Mouse (Mus musculus) forebrain, embryonic 13.5 days (tissue): ENCODE results near the gene Ccdc62. TPM values are rescaled to one million over a fixed set of nuclear protein-coding genes. Genes with fewer than 3 reads are reported as not detected.
A peak's percentile ranks its signal among the peaks of the same experiment; 100 is the strongest.

ENCODE experiments used
- ATAC-seq: fragments of 200-750 bp; cut with Nextera tagmentation; 2 replicates; pipeline ENCODE4 v1.8.0; 2017
- H3K27ac ChIP-seq: fragments of 300-500 bp; sonication (generic); 2 replicates; pipeline ENCODE4 v1.5.1; 2015; ENCODE audit warnings: inconsistent platforms, mild to moderate bottlenecking, moderate library complexity
- H3K27me3 ChIP-seq: fragments of 300-500 bp; sonication (generic); 2 replicates; pipeline ENCODE4 v1.6.1; 2015; ENCODE audit warnings: mild to moderate bottlenecking, inconsistent platforms
- H3K36me3 ChIP-seq: fragments of 300-500 bp; sonication (generic); 2 replicates; pipeline ENCODE4 v1.6.1; 2015; ENCODE audit warnings: mild to moderate bottlenecking, inconsistent platforms; ENCODE audit not compliant: poor library complexity, severe bottlenecking
- H3K4me1 ChIP-seq: fragments of 300-500 bp; sonication (generic); 2 replicates; pipeline ENCODE4 v1.6.1; 2015; ENCODE audit warnings: inconsistent platforms
- H3K4me2 ChIP-seq: fragments of 300-500 bp; sonication (generic); 2 replicates; pipeline ENCODE4 v1.6.1; 2015; ENCODE audit warnings: inconsistent platforms, mild to moderate bottlenecking, moderate library complexity
- H3K4me3 ChIP-seq: fragments of 300-500 bp; sonication (generic); 2 replicates; pipeline ENCODE4 v1.5.1; 2015; ENCODE audit warnings: mild to moderate bottlenecking, inconsistent platforms
- H3K9ac ChIP-seq: fragments of 300-500 bp; sonication (generic); 2 replicates; pipeline ENCODE4 v1.6.1; 2015; ENCODE audit warnings: mild to moderate bottlenecking, inconsistent platforms
- H3K9me3 ChIP-seq: fragments of 300-500 bp; sonication (generic); replicated peaks from 2 replicates; pipeline ENCODE4 v1.6.1; 2016; ENCODE audit warnings: inconsistent platforms
- WGBS: fragments of 180-500 bp; shearing (Covaris S2); methylation state at CpG from one replicate; pipeline ENCODE4 v1.1.7; 2015; 5-methylcytosine and 5-hydroxymethylcytosine counted together
- polyA plus RNA-seq: library from polyadenylated mRNA; unstranded; fragments of >200 nt; fragmentation: Nextera tagmentation; extraction: Ambion mirVana; gene quantifications from 2 replicates; pipeline ENCODE4 v1.2.1, GENCODE M21; 2015

Gene Ccdc62
- polyA plus RNA-seq, 1 experiment from 2014 or later, result 6.0 TPM

DNA sequence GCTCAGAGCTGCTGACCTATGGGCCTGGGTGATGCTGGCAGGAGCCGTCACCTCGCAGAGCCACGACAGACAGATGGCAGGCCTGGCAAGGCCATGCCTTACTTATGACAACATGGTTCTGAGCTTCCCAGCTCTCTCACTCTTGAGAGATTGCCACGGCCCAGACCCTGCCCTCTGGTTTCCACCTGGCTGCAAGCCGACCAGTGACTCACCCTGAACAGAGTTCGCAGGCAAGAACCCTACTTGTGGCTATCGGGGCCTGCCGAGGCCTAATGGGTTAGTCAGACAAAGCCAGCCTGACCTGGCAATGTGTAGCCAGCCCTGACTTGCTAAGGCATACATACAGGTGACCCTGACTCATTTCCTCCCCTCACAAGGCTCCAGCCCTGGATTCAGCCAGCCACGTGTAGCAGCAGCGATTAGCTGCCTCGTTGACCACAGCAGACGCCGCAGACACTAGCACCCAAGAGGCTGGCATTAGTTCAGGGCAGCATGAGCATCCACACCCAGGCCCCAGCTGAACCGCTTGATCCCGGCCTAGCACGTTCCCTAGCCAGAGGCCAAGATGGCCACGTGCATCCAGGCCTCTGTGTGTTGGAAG is 76.5 kb downstream of the Ccdc62 start:
- no peak for ATAC-seq

DNA sequence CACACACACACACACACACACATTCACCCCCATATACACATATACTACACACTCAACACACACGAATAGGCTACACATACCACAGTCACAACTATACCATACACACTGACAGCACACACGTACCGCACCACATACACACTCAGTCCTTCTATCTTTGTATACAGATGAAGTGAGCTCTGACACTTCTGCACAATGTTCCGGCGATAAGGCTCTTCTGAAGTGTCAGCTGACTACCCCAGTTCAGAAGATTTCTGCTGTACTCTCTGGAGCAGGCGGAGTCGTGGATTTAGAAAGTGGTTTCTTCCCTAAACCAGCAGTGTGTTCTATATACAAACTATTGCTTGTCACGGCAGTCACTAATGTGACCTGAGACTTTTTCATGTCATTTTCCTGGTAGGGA is 79.6 kb downstream of the Ccdc62 start:
- Histone ChIP-seq H3K27me3 (no peaks in the 10 kb centered on the region), H3K4me1 (peaks cover 50% of the 10 kb centered on the region), H3K9me3 (no peaks in the 10 kb centered on the region), H3K4me2 (no peak overlapping the region), H3K27ac (peak overlapping the region; percentile 90), H3K4me3 (no peak overlapping the region), H3K36me3 (peaks cover 56% of the 10 kb centered on the region), H3K9ac (no peak overlapping the region)
- no peak for ATAC-seq
- WGBS, result 91% methylated on average over 8 of the region's 8 CpGs

More for the DNA sequence above, 76.5 kb downstream of the Ccdc62 start:
- Histone ChIP-seq H3K27me3 (no peaks in the 10 kb centered on the region), H3K36me3 (peaks cover 80% of the 10 kb centered on the region), H3K4me3 (no peak overlapping the region), H3K4me1 (peaks cover 25% of the 10 kb centered on the region), H3K9ac (peak overlapping the region; percentile 30; the same call in 1 of the 2 replicates), H3K9me3 (no peaks in the 10 kb centered on the region), H3K27ac (0 out of 2 replicates have a peak overlapping the region, but pooled peaks have one; percentile 14), H3K4me2 (no peak overlapping the region)
- 91% methylated on average over 17 of the region's 17 CpGs for WGBS

DNA sequence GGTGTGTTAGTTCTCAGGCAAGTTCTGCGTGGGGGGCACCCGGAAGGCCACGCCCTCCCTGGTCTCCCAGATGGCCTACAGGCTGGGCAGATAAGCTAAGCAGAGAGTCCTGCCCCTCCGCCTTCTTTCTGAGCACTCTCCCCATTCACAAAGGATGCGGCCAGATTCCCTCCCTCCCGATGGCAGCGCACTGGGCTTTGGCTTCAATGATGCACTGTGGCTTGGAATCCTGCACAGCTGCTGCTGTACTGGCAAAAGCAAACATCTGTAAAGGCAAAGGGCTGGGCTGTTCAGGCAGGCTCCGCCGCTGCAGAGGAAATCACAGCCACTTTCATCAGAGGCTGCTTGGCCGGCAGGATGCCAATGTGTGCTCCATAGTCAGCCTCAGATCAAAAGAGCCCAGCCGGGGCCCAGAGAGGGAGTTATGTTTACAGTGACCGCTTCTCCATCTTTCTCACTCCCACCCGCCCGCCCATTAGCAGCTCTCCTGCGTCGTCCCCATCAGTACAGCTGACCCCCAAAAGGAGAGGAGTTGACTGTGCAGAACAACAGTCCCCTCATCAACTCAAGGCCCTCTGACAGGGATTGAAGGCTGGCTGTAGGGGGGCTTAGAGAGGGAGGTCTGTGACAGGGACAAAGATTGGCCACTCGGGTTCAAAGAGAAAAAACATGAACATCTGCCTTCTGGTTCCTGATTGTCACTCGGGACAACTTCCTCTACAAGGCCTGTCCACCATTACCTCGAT is 80.6 kb downstream of the Ccdc62 start:
- peaks cover 46% of the 10 kb centered on the region for H3K36me3 ChIP-seq
- 8% methylated on average over 19 of the region's 19 CpGs for WGBS
- peak overlapping the region; percentile 12; the same call in 1 of the 2 replicates for H3K4me3 ChIP-seq

DNA sequence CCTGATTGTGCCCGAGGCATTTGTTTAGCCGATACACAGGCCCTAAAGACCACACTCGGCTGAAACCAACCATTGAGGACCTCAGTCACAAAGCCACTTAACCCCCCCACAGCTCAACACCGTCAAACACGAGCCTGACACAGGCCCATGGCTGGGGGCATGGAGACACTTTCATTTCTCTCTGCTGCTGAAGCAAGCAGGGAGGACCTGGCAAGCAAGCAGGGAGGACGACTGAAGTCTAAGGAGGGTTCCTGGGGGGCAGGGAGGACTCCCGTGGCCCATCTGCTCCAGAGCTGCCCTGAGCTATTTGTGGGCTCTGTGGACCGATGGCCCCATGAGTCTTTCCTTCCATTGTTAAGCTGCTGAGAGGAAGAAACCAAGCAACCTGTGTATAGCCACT is 81.4 kb downstream of the Ccdc62 start:
- H3K27ac ChIP-seq, result peak overlapping the region; percentile 90
- no peak overlapping the region for H3K4me3 ChIP-seq
- peak overlapping the region; percentile 60 for H3K9ac ChIP-seq
- 7% methylated on average over 8 of the region's 8 CpGs for WGBS
- H3K9me3 ChIP-seq, result no peaks in the 10 kb centered on the region
- peaks cover 38% of the 10 kb centered on the region for H3K36me3 ChIP-seq
- peak overlapping the region; percentile 47 for H3K4me2 ChIP-seq
- no peak for ATAC-seq
- peaks cover 64% of the 10 kb centered on the region for H3K4me1 ChIP-seq
- H3K27me3 ChIP-seq, result no peaks in the 10 kb centered on the region

More for the DNA sequence above, 80.6 kb downstream of the Ccdc62 start:
- H3K4me1 ChIP-seq, result peaks cover 57% of the 10 kb centered on the region
- peak overlapping the region; percentile 90 for H3K27ac ChIP-seq
- no peaks in the 10 kb centered on the region for H3K9me3 ChIP-seq
- peak overlapping the region; percentile 60 for H3K9ac ChIP-seq
- H3K27me3 ChIP-seq, result no peaks in the 10 kb centered on the region
- peak overlapping the region; percentile 47 for H3K4me2 ChIP-seq
- ATAC-seq, result peak; percentile 73

DNA sequence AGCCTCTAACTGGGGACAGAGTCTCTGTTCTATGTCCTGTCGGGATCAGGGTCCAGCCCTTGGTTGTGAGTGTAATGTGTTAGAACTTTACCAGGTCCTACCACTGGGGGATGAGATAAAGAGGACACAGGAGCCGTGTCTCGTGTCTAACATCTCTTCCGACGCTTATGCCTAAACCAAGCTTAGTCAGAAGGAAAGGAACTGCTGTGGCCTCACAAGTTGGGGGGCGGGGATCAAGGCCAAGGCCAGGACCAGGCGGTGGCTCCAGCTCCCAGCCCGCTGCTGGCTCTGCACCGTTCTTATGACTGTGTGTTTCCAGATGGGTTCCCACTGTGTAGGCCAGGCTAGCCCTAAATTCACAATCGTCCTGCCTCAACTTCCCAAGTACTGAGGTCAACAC is 82.4 kb downstream of the Ccdc62 start:
- H3K4me1 ChIP-seq, result peaks cover 74% of the 10 kb centered on the region
- H3K36me3 ChIP-seq, result peaks cover 28% of the 10 kb centered on the region
- H3K9me3 ChIP-seq, result no peaks in the 10 kb centered on the region
- peak overlapping the region; percentile 19; the same call in 1 of the 2 replicates for H3K27ac ChIP-seq
- ATAC-seq, result no peak
- H3K4me2 ChIP-seq, result no peak overlapping the region
- 0 out of 2 replicates have a peak overlapping the region, but pooled peaks have one; percentile 21 for H3K9ac ChIP-seq
- WGBS, result 86% methylated on average over 10 of the region's 10 CpGs
- no peak overlapping the region for H3K4me3 ChIP-seq
- H3K27me3 ChIP-seq, result no peaks in the 10 kb centered on the region

DNA sequence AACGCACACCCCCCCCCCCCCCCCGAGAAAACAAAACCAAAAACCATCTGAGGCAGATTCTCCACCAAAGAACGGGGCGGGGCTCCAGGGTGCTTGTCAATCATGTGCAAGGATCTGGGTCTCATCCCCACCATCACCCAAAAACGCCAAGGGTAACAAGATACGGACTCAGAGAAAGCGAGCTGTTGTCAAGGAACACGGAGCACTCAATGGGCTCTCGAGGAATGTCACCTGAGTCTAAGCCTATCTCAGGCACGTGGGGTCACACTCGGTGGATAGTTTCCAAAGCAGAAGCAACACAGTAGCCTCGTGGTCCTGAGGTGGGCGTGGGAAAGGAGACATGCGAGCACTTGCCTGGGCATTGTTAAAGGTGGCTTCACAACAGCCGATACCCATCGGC is 83.3 kb downstream of the Ccdc62 start:
- peaks cover 82% of the 10 kb centered on the region for H3K4me1 ChIP-seq
- H3K27ac ChIP-seq, result 0 out of 2 replicates have a peak overlapping the region, but pooled peaks have one; percentile 67
- H3K27me3 ChIP-seq, result no peaks in the 10 kb centered on the region
- peaks cover 19% of the 10 kb centered on the region for H3K36me3 ChIP-seq
- 92% methylated on average over 16 of the region's 16 CpGs for WGBS
- no peak for ATAC-seq
- H3K4me2 ChIP-seq, result no peak overlapping the region
- H3K9ac ChIP-seq, result no peak overlapping the region
- no peak overlapping the region for H3K4me3 ChIP-seq
- no peaks in the 10 kb centered on the region for H3K9me3 ChIP-seq

DNA sequence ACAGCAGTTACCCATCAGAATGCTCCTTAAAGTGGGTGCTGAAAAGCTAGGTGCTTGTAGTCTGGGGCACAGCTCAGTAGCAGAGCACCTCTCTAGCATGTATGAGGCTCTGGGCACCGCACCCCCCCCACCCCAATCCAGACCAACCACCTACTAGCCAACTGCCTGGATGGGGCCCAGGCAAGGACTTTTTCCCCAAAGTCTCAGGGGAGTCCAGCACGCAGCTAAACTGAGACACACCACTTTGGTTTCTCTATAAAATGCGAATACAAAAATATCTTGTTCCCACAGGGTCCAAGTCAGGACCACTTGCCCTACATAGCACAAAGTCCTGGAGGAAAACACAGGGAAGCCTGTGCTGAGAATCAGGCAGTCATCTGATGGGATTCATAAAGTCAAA is 83.7 kb downstream of the Ccdc62 start:
- H3K4me3 ChIP-seq, result no peak overlapping the region
- H3K36me3 ChIP-seq, result peaks cover 15% of the 10 kb centered on the region
- no peaks in the 10 kb centered on the region for H3K9me3 ChIP-seq
- H3K4me2 ChIP-seq, result no peak overlapping the region
- 86% methylated on average over 3 of the region's 3 CpGs for WGBS
- peaks cover 87% of the 10 kb centered on the region for H3K4me1 ChIP-seq
- 0 out of 2 replicates have a peak overlapping the region, but pooled peaks have one; percentile 67 for H3K27ac ChIP-seq
- no peak overlapping the region for H3K9ac ChIP-seq
- no peak for ATAC-seq
- no peaks in the 10 kb centered on the region for H3K27me3 ChIP-seq

DNA sequence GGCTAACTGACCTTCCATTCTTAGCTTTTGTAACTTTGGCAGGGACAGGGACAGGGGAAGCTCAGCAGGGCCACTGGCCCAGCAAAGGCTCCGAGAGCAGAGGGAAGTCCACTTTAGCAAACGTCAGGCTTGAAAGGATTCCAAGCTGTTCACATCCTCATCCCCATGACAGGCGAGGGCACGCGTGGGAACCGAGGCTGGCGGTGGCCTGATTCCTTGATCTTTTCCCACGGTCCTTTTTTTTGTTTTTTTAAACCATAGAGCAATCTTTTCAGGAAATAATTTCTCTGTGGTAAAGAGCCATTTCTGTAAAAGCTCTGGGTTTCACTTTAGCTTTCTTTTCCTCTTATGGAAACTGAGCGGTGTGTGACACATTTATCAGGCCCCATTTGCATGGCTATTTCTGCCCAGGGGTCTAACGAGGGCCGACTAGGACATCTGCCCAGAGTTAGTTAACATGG is 84.3 kb downstream of the Ccdc62 start:
- Histone ChIP-seq H3K9ac (no peak overlapping the region), H3K9me3 (no peaks in the 10 kb centered on the region), H3K27me3 (no peaks in the 10 kb centered on the region), H3K4me2 (0 out of 2 replicates have a peak overlapping the region, but pooled peaks have one; percentile 17), H3K27ac (peak overlapping the region; percentile 67; the same call in 1 of the 2 replicates), H3K4me1 (peaks cover 93% of the 10 kb centered on the region), H3K4me3 (no peak overlapping the region), H3K36me3 (peaks cover 9% of the 10 kb centered on the region)
- 17% methylated on average over 11 of the region's 11 CpGs for WGBS
- no peak for ATAC-seq

DNA sequence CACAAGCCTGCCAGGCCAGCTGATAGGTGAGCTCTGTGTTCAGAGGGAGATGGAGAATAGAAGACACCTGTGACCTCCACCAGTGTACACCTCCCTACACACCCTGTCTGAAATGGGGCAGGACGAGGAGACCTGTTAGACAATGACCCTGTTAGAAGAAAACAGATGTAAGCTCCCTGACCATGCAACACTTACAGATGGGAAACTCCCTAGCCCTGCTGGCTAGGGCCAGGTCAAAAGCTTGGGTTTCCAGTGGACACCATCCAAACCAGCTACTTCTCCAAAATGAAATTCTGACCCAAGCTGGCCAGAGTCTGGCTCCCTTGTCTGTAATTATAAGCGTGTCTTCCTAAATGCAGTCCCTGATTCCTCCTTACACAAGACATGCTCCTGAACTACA is 85.2 kb downstream of the Ccdc62 start:
- ATAC-seq, result no peak
- H3K4me3 ChIP-seq, result no peak overlapping the region
- H3K27ac ChIP-seq, result no peak overlapping the region
- peaks cover 3% of the 10 kb centered on the region; the same call in 1 of the 2 replicates for H3K36me3 ChIP-seq
- H3K4me2 ChIP-seq, result no peak overlapping the region
- WGBS, result 79% methylated on average over 2 of the region's 2 CpGs
- H3K27me3 ChIP-seq, result no peaks in the 10 kb centered on the region
- H3K9me3 ChIP-seq, result no peaks in the 10 kb centered on the region
- H3K4me1 ChIP-seq, result peaks cover 95% of the 10 kb centered on the region
- H3K9ac ChIP-seq, result no peak overlapping the region

DNA sequence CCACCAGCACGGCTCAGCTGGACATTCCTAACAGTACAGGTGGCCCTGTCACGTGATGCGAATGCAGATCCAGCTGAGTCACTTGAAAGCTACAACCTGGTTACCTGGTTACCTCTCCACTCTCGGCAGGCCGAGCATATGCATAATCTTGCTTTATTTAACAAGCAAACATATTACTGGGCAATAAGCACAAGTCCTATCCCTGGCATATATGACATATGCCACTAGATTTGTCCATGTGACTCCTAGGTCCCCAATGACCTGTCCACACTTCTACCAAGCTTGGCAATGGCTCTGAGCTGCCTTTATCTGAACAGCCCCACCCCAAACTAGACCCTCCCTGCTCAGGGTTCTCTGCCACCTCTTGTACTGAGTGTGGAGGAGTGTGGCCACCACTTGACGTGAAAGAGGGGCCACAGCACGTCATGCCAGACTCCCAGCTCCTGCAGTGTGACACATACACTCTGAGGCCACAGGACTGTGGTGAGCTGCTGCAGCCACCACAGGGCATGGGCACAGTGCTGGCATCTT is 85.9 kb downstream of the Ccdc62 start:
- no peak overlapping the region for H3K27ac ChIP-seq
- 88% methylated on average over 7 of the region's 7 CpGs for WGBS
- H3K4me3 ChIP-seq, result no peak overlapping the region
- H3K4me1 ChIP-seq, result peaks cover 89% of the 10 kb centered on the region
- no peak overlapping the region for H3K9ac ChIP-seq
- H3K4me2 ChIP-seq, result no peak overlapping the region
- H3K36me3 ChIP-seq, result peaks cover 8% of the 10 kb centered on the region
- ATAC-seq, result no peak
- H3K9me3 ChIP-seq, result no peaks in the 10 kb centered on the region
- H3K27me3 ChIP-seq, result no peaks in the 10 kb centered on the region

DNA sequence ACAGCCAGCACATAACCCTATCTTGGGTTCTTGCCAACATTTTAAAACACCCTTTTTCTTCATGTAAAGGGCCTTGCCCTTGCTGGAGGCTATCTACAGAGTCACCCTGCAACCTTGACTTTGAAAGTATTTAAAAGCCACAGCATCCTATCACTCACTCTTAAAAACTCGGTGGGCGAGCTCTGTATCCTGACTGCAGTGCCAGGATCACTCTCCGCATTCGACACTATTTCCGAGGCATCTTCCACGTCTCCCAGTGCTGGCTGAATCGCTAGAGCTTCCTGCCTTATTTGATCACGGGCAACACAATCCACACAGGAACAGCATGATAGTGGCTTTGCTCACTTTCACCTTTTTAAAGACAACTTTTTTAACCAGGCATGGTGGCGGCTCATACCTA is 87.5 kb downstream of the Ccdc62 start:
- 87% methylated on average over 9 of the region's 9 CpGs for WGBS
- Histone ChIP-seq H3K9ac (no peak overlapping the region), H3K27me3 (no peaks in the 10 kb centered on the region), H3K36me3 (peaks cover 17% of the 10 kb centered on the region), H3K4me2 (no peak overlapping the region), H3K27ac (no peak overlapping the region), H3K4me1 (peaks cover 75% of the 10 kb centered on the region), H3K4me3 (no peak overlapping the region), H3K9me3 (no peaks in the 10 kb centered on the region)
- no peak for ATAC-seq

DNA sequence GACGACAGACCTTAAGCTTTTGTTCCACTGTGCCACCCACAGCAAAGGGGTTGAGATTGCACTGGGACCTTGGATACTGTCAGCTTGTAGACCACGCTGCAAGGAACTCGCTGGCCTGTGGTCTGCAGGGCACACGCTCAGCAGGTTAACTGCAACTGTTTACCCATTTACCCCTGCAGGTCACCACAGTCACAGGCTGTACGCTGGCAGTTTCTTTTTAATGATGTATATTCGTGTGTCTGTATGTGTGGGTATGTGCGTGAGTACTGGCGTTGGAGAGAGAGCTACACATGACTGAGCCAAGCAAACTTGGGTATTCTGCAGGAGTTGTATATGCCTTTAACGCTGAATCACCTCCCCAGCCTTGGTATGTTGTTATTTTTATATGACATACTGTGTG is 88.2 kb downstream of the Ccdc62 start:
- Histone ChIP-seq H3K4me1 (peaks cover 70% of the 10 kb centered on the region), H3K4me2 (no peak overlapping the region), H3K27me3 (no peaks in the 10 kb centered on the region), H3K36me3 (peaks cover 17% of the 10 kb centered on the region), H3K4me3 (no peak overlapping the region), H3K9me3 (no peaks in the 10 kb centered on the region), H3K27ac (no peak overlapping the region), H3K9ac (no peak overlapping the region)
- 91% methylated on average over 9 of the region's 9 CpGs for whole genome bisulfite sequencing
- no peak for ATAC-seq
